Mouse (Mus musculus) intestine, embryonic 14.5 days (tissue): Measurements from ENCODE around the gene Max. TPM values are rescaled to one million over a fixed set of nuclear protein-coding genes. Genes with fewer than 3 reads are reported as not detected.
A peak's percentile ranks its signal among the peaks of the same experiment; 100 is the strongest.

Experiments
- ATAC-seq: fragments of 200-750 bp; cut with Nextera tagmentation; replicated peaks from 2 replicates; pipeline ENCODE4 v1.8.0; 2017; ENCODE audit warnings: low read depth, moderate number of reproducible peaks, moderate TSS enrichment, moderate library complexity; ENCODE audit not compliant: low FRiP score, low TSS enrichment
- DNase-seq: peaks from one replicate; pipeline ENCODE4 v3.0.0-alpha.2; 2018; ENCODE audit warnings: low spot score
- H3K27ac ChIP-seq: fragments of 300-500 bp; sonication (generic); 2 replicates; pipeline ENCODE4 v1.5.1; 2014; ENCODE audit warnings: low read depth, mild to moderate bottlenecking, control low read depth
- H3K27me3 ChIP-seq: fragments of 300-500 bp; sonication (generic); replicated peaks from 2 replicates; pipeline ENCODE4 v1.6.1; 2014; ENCODE audit warnings: low read length, control low read depth; ENCODE audit not compliant: control insufficient read depth, insufficient read depth
- H3K36me3 ChIP-seq: fragments of 300-500 bp; sonication (generic); 2 replicates; pipeline ENCODE4 v1.6.1; 2014; ENCODE audit warnings: low read length, control low read depth; ENCODE audit not compliant: control insufficient read depth, insufficient read depth
- H3K4me1 ChIP-seq: fragments of 300-500 bp; sonication (generic); replicated peaks from 2 replicates; pipeline ENCODE4 v1.6.1; 2014; ENCODE audit warnings: low read length, control low read depth, mixed read lengths; ENCODE audit not compliant: control insufficient read depth, insufficient read depth
- H3K4me2 ChIP-seq: fragments of 300-500 bp; sonication (generic); 2 replicates; pipeline ENCODE4 v1.6.1; 2014; ENCODE audit warnings: low read length
- H3K4me3 ChIP-seq: fragments of 300-500 bp; sonication (generic); 2 replicates; pipeline ENCODE4 v1.5.1; 2014; ENCODE audit warnings: low read depth, low read length, control low read depth, mixed read lengths
- H3K9ac ChIP-seq: fragments of 300-500 bp; sonication (generic); 2 replicates; pipeline ENCODE4 v1.6.1; 2014; ENCODE audit warnings: mild to moderate bottlenecking, low read length
- H3K9me3 ChIP-seq: fragments of 300-500 bp; sonication (generic); 2 replicates; pipeline ENCODE4 v1.6.1; 2016; ENCODE audit warnings: low read length, control low read depth; ENCODE audit not compliant: control insufficient read depth
- whole genome bisulfite sequencing: fragments of 180-500 bp; shearing (Covaris S2); extraction: QIAGEN DNeasy Blood & Tissue Kit; methylation state at CpG from one replicate; pipeline ENCODE4 v1.1.7; 2014; 5-methylcytosine and 5-hydroxymethylcytosine counted together
- polyA plus RNA-seq: library from polyadenylated mRNA; unstranded; fragments of >200 nt; fragmentation: Nextera tagmentation; extraction: Ambion mirVana; gene quantifications from 2 replicates; pipeline ENCODE4 v1.2.1, GENCODE M21; 2014

Gene Max
- 27.5 and 33.4 TPM in 2 replicates for polyA plus RNA-seq

GRCm38 (mm10) chr12:76961932-76962891 lies at the start of gene Max:
Gene Max (minus strand): TSS chr12:76962201.
- DNase-seq (peak; percentile 94), ATAC-seq (peak; percentile 98)
- H3K27me3 ChIP-seq = no peaks in the 10 kb centered on the region
- peak within 1 kb of the TSS; percentile 81 for H3K9ac ChIP-seq
- peaks cover 29% of the 10 kb centered on the region for H3K36me3 ChIP-seq
- peaks cover 5% of the 10 kb centered on the region for H3K4me1 ChIP-seq
- H3K9me3 ChIP-seq = no peaks in the 10 kb centered on the region
- WGBS = under 1% methylated on average over 69 of the region's 73 CpGs
- peak within 1 kb of the TSS; percentile 97 for H3K4me3 ChIP-seq
- peak within 1 kb of the TSS; percentile 83 for H3K4me2 ChIP-seq
- peak within 1 kb of the TSS; percentile 62 for H3K27ac ChIP-seq

- Histone ChIP-seq H3K36me3 (no peaks in the 10 kb centered on the region), H3K9me3 (no peaks in the 10 kb centered on the region), H3K4me2 (no peak overlapping the region), H3K27me3 (no peaks in the 10 kb centered on the region), H3K27ac (no peak overlapping the region), H3K9ac (no peak overlapping the region), H3K4me3 (no peak overlapping the region), H3K4me1 (no peaks in the 10 kb centered on the region)
- ATAC-seq (no peak), DNase-seq (no peak)
- 49% methylated on average over 6 of the region's 6 CpGs for WGBS
Measured at GRCm38 (mm10) chr12:77011092-77011720, 49.2 kb upstream of the Max start.

GRCm38 (mm10) chr12:77009202-77010030 lies 47.4 kb upstream of the Max start:
- WGBS = 57% methylated on average over 20 of the region's 20 CpGs
- no peak overlapping the region for H3K9ac ChIP-seq

GRCm38 (mm10) chr12:77004893-77005292 lies 42.9 kb upstream of the Max start:
- H3K27ac ChIP-seq = no peak overlapping the region
- H3K4me3 ChIP-seq = no peak overlapping the region
- H3K4me1 ChIP-seq = no peaks in the 10 kb centered on the region; the same call in 1 of the 2 replicates
- no peaks in the 10 kb centered on the region for H3K36me3 ChIP-seq
- no peak overlapping the region for H3K9ac ChIP-seq
- DNase-seq (no peak), ATAC-seq (no peak)
- peak overlapping the region; percentile 1; the same call in 1 of the 2 replicates for H3K4me2 ChIP-seq
- WGBS = 33% methylated on average over 10 of the region's 10 CpGs
- no peaks in the 10 kb centered on the region for H3K9me3 ChIP-seq
- no peaks in the 10 kb centered on the region for H3K27me3 ChIP-seq

More at GRCm38 (mm10) chr12:77009202-77010030, 47.4 kb upstream of the Max start:
- Histone ChIP-seq H3K36me3 (no peaks in the 10 kb centered on the region), H3K27ac (no peak overlapping the region), H3K4me3 (no peak overlapping the region), H3K27me3 (no peaks in the 10 kb centered on the region), H3K4me2 (no peak overlapping the region), H3K4me1 (no peaks in the 10 kb centered on the region; the same call in 1 of the 2 replicates), H3K9me3 (no peaks in the 10 kb centered on the region)
- no peak for ATAC-seq
- no peak for DNase-seq

GRCm38 (mm10) chr12:77002551-77003228 lies 40.7 kb upstream of the Max start:
- no peak overlapping the region for H3K4me2 ChIP-seq
- no peaks in the 10 kb centered on the region for H3K27me3 ChIP-seq
- DNase-seq = no peak
- H3K36me3 ChIP-seq = no peaks in the 10 kb centered on the region
- no peak overlapping the region for H3K4me3 ChIP-seq
- 86% methylated on average over 8 of the region's 8 CpGs for WGBS
- no peak overlapping the region for H3K9ac ChIP-seq
- no peak overlapping the region for H3K27ac ChIP-seq
- no peaks in the 10 kb centered on the region for H3K9me3 ChIP-seq
- no peak for ATAC-seq
- H3K4me1 ChIP-seq = no peaks in the 10 kb centered on the region; the same call in 1 of the 2 replicates

GRCm38 (mm10) chr12:77001312-77001711 lies 39.3 kb upstream of the Max start:
- no peaks in the 10 kb centered on the region for H3K9me3 ChIP-seq
- WGBS = 86% methylated on average over 1 of the region's 1 CpGs
- DNase-seq = no peak
- H3K9ac ChIP-seq = no peak overlapping the region
- no peaks in the 10 kb centered on the region for H3K27me3 ChIP-seq
- no peak overlapping the region for H3K27ac ChIP-seq
- H3K4me1 ChIP-seq = no peaks in the 10 kb centered on the region; the same call in 1 of the 2 replicates
- ATAC-seq = no peak
- H3K36me3 ChIP-seq = no peaks in the 10 kb centered on the region
- no peak overlapping the region for H3K4me3 ChIP-seq
- H3K4me2 ChIP-seq = no peak overlapping the region

GRCm38 (mm10) chr12:77000705-77001284 lies 38.8 kb upstream of the Max start:
- no peak overlapping the region for H3K4me2 ChIP-seq
- H3K9me3 ChIP-seq = no peaks in the 10 kb centered on the region
- H3K4me3 ChIP-seq = no peak overlapping the region
- no peak for DNase-seq
- WGBS = 23% methylated on average over 6 of the region's 6 CpGs
- ATAC-seq = no peak; the same call in 1 of the 2 replicates
- no peaks in the 10 kb centered on the region; the same call in 1 of the 2 replicates for H3K4me1 ChIP-seq
- no peak overlapping the region for H3K27ac ChIP-seq
- H3K27me3 ChIP-seq = no peaks in the 10 kb centered on the region
- no peak overlapping the region for H3K9ac ChIP-seq
- H3K36me3 ChIP-seq = no peaks in the 10 kb centered on the region
